Mouse (Mus musculus): Measurements from ENCODE around the gene Aspdh.

Aspdh gene

GRCm38 (mm10) chr7:44472961-44473646, 7.9 kb downstream of the Aspdh start:
- no peak for DNase-seq

GRCm38 (mm10) chr7:44474419-44474818, 9.2 kb downstream of the Aspdh start:
- DNase-seq, result no peak

- DNase-seq, result no peak
These were observed 9.9 kb downstream of the Aspdh start for GRCm38 (mm10) chr7:44475046-44475614.

GRCm38 (mm10) chr7:44482836-44483435, 17.7 kb downstream of the Aspdh start:
- DNase-seq, result no peak

GRCm38 (mm10) chr7:44484109-44484508, 18.9 kb downstream of the Aspdh start:
- DNase-seq, result no peak

- DNase-seq, result peak; percentile 70 to 85
These were observed 19.8 kb downstream of the Aspdh start for GRCm38 (mm10) chr7:44484841-44485571.

GRCm38 (mm10) chr7:44485572-44486195, 20.5 kb downstream of the Aspdh start:
- no peak for DNase-seq

GRCm38 (mm10) chr7:44486927-44487575, 21.9 kb downstream of the Aspdh start:
- no peak for DNase-seq

- DNase-seq, result no peak
These were observed 22.7 kb downstream of the Aspdh start for GRCm38 (mm10) chr7:44487936-44488335.

- no peak for DNase-seq
These were observed 23.4 kb downstream of the Aspdh start for GRCm38 (mm10) chr7:44488545-44488944.

- DNase-seq, result no peak
These were observed 25.1 kb downstream of the Aspdh start for GRCm38 (mm10) chr7:44490281-44490680.

- no peak for DNase-seq
These were observed 26.2 kb downstream of the Aspdh start for GRCm38 (mm10) chr7:44491391-44491790.

GRCm38 (mm10) chr7:44492166-44492826, 27.1 kb downstream of the Aspdh start:
- DNase-seq, result no peak

- no peak for DNase-seq
These were observed 29.5 kb downstream of the Aspdh start for GRCm38 (mm10) chr7:44494681-44495080.

GRCm38 (mm10) chr7:44495086-44495485, 29.9 kb downstream of the Aspdh start:
- DNase-seq, result no peak

- DNase-seq, result peak; percentile 98 to 99
These were observed 31.0 kb downstream of the Aspdh start, which contains the start of the genes Emc10 and Fam71e1 for GRCm38 (mm10) chr7:44495992-44496770. Emc10 (minus strand) TSS chr7:44496529. Fam71e1 (plus strand) TSS chr7:44496581.

GRCm38 (mm10) chr7:44496771-44497109, 31.5 kb downstream of the Aspdh start:
- DNase-seq, result no peak

- DNase-seq, result no peak
These were observed 32.3 kb downstream of the Aspdh start for GRCm38 (mm10) chr7:44497361-44498055.

GRCm38 (mm10) chr7:44498922-44499321, 33.7 kb downstream of the Aspdh start:
- no peak for DNase-seq

GRCm38 (mm10) chr7:44500046-44500445, 34.9 kb downstream of the Aspdh start:
- no peak for DNase-seq
